Mouse (Mus musculus) lung, postnatal 36 days (tissue): ENCODE measurements at regions not wholly inside any gene's neighbourhood (a gene's known extent, or its start where the extent isn't known, plus 50 kb on each side); places are given as distances from the start of the nearest gene placed in this dataset.

Source experiments
- DNase-seq: peaks from one replicate; pipeline ENCODE4 v3.0.0; 2022; ENCODE audit warnings: mixed read lengths

- DNase-seq = no peak
Measured at GRCm38 (mm10) chr13:70136209-70136608, 334.0 kb downstream of the Med10 start.

GRCm38 (mm10) chr13:70144461-70144860, 342.3 kb downstream of the Med10 start:
- DNase-seq = no peak

GRCm38 (mm10) chr13:70145466-70145865, 343.3 kb downstream of the Med10 start:
- no peak for DNase-seq

DNA sequence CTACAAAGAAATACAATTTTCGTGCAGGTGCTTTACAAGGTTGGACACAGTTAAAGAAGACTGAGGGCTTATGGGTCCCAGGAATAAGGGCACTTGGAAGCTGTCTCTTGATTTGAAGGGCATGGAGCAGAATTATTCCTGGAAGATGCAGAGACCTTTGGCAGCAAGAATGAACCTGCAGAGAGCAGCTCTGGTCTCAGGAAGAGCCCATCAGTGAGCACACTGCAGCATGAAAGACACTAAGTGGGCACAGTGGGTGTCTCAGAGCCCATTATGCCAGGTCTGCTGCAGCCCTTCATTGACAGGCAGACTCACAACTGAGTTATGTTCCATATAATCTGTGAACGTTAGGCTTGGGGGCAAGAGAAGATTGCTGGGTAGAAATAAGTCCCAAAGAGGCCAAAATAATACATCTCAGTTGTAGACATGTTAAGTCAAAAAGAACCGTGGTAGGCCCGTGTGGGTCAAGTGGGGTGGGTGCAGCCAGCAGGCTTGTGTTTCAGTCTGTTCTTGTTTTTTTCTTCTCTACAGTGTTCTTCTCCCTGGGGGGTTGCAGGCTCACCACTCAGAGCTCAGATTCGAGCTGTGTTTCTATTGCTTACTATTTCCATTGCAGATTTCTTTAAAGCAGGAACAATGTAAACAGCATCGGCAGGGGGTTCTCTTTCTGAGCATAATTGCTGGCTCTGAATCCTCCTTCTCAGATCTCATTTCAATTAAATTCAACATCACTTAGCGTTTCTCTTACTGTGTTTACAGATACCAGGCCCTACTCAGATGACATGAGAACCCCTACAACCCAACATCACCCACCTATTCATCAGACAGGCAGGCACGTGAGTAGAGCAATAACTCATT, 347.1 kb downstream of the Med10 start:
- no peak for DNase-seq

- DNase-seq = no peak
Measured at GRCm38 (mm10) chr13:70149899-70150184, 347.6 kb downstream of the Med10 start.

GRCm38 (mm10) chr13:70153062-70153461, 350.9 kb downstream of the Med10 start:
- no peak for DNase-seq

GRCm38 (mm10) chr13:70155596-70155995, 353.4 kb downstream of the Med10 start:
- no peak for DNase-seq

DNA sequence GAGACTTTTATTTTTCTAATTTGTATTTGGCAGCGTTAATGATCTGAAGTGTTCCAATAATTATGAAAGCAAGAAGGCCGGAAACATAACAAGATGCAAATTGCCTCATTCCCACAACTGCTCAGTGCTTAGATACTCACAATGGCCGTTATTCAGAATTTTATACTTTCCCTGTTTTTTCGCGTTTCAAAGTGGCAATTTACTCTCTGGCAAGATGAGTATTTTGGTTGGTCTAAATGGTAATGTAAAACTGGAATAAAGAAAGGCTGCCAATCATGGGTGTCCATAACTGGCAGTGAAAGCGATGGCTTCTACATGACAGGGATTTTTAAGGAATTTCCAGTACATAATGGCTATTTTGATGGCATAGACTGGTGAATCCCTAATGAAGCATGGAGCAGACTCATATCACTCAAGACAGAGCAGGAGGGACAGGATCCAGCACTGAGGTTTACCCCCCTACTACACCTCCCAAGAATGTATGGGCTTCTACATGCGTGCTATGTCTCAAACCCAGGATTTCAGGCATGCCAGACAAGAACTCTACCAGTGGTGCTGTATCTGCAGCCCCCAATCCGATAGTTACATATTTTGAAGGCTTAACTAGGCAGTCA, 354.9 kb downstream of the Med10 start:
- DNase-seq = no peak

DNA sequence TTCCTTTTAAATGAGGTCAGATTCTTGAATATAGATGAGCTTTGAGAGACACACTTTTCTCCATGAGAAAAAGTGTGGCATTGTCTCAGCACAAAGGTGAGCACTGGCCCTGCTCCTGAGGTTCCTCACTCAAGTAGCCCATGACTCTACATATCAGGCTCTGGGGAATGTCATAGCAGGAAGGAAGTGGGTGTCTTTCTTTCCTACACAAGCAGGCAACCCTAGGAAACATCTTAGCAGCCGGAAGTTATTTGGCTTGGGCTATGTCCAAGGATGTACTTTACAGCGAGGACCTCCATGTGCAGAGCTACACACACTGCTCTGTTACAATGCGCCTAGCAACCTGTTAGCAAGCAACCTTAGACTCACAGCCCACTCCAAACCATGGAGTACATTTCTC, 356.9 kb downstream of the Med10 start:
- DNase-seq = no peak

DNA sequence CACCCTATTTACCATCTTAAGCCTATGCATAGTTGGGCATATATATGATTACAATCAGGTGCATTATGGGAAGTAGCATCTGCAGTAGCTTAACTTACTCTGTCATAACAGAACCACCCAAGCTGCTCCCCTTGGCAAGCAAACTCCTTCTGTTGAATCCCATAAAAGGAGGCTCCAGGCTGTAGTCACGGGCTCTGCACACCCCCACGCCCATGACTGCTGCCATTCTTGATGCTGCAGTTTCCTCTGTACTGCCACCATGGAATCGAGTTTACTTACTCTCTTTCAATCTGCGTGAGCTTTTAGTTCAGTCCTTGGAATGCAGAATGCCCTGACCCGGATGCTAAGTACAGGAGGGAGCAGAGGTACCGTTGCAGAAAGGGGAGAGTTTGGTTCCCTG, 357.4 kb downstream of the Med10 start:
- DNase-seq = no peak

DNA sequence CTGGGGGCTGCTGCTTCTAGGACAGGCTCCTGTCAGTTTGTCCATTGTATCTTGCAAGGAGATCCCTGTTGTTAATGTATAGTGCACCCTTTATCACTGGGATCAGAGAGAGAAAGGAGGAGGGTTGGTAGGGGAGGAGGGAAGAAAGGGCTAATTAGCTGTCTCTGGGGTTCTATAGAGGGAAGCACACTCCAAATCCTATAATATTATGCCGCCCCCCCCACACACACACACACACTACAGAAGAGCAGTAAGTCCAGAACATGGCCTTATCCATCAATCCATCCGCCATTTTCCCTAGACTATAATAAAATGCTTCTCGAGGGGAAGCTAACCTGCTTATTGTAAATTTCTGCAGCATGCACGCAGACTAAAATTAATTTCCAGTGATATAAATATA, 359.9 kb downstream of the Med10 start:
- DNase-seq = no peak

DNA sequence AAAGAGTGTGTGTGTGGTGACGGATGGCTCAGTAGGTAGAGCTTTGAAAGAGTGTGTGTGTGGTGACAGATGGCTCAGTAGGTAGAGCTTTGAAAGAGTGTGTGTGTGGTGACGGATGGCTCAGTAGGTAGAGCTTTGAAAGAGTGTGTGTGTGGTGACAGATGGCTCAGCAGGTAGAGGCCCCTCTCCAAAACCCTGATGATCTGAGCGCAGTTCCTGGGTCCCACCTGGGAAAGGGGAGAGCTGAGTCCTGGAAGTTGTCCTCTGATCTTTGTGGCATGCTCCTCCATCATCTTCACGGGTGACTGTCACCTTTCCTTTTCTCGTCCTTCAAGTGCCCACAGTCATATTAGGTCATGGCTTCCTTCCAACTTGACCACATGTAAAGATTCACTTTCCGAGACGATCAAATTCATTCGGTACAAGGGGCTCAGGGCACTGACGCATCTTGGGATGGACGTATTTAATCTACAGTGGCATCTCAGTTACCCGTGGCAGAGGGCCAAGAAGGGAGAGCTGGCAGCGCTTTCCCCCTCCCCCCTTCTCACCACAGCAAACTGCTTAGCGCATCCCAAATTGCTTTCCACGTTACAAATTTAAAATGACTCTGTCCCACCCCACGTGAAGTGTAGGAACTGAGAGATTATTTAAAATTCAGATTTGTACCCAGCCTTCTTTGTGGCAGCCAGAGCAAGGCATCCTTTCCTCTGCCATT, 363.5 kb downstream of the Med10 start:
- no peak for DNase-seq

GRCm38 (mm10) chr13:70167747-70168146, 365.6 kb downstream of the Med10 start:
- no peak for DNase-seq

- DNase-seq = no peak
Measured at GRCm38 (mm10) chr13:70168906-70169305, 366.7 kb downstream of the Med10 start.

DNA sequence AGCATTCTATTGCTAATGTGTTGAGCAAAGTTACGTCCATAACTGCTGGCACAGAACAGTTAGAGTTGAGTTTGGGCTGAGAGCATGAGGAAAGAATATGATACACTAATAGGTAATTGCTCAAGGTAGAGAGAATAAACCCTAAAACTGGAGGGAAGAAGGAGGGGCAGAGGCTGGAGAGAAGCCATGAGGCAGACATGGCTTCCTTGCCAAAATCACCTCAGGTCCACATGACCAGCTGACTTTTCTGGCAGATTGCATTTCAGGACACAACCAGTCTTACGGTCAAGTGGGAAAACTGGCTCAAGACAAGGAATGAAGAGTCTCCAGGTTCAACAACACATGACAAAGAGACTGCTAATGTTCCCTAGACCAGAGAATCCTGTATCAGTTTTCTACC, 374.9 kb downstream of the Med10 start:
- DNase-seq = no peak

GRCm38 (mm10) chr13:70178073-70178491, 375.9 kb downstream of the Med10 start:
- DNase-seq = no peak

DNA sequence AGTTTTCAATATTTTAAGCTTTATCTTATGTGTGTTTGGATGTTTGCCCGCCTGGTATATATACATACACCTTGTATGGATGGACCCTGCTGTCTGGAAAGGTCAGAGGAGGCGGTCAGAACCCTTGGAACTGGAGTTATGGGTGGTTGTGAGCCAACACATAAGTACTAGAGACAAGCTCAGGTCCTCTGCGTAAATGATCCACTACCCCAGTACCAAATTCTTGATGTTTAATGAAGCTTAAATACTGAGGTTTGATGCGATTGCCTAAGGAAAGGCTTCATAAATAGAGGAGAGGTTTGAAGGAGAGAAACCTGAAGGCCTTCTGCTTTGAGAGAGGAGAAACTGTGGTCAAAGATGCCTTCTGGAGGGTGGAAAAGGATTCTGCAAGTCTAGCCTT, 388.8 kb downstream of the Med10 start:
- DNase-seq = no peak

DNA sequence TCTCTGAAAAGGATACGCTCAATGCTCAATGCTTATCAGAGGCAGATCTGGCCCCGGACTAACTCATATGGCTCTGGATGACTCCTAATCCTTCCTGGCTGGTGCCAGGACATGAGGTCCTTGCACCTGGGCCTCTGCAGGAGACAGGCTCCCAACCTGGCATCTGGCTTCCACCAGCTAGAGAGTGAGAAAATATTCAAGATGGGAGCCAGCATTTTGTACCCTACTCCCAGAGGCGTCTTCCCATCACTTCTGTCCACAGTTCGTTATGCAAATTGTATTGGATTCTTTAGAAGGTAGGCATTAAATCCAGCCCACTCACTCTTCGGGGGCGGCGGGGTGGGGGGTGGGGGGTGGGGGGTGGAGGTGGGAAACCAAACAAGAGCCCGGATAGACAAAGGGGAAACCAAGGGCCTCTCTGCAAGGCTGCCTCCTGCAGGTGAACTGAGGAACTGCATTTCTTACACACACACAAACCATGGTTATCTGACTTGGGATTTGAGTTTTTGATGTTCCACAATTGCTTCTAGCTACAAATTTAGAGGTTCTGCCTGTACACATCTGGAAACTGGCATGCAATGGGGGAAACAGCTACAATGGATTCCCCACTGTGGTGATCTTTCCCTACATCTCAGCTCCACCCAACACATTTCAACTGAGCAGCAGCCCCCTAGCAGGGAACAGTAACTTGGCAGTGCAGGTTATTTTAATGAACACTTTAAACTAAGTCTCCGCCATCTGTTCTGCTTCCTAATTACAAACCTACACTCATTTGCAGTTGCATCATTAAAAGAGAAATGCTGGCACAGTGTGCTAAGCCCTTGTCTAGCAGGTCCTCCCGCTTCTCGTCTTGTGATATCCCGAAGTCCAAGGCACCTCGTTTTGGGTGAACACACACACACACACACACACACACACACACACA, 390.2 kb downstream of the Med10 start:
- no peak for DNase-seq

GRCm38 (mm10) chr13:70193270-70193669, 391.1 kb downstream of the Med10 start:
- no peak for DNase-seq

GRCm38 (mm10) chr13:70195854-70196253, 393.7 kb downstream of the Med10 start:
- DNase-seq = no peak

GRCm38 (mm10) chr13:70198638-70199037, 396.4 kb downstream of the Med10 start:
- no peak for DNase-seq

DNA sequence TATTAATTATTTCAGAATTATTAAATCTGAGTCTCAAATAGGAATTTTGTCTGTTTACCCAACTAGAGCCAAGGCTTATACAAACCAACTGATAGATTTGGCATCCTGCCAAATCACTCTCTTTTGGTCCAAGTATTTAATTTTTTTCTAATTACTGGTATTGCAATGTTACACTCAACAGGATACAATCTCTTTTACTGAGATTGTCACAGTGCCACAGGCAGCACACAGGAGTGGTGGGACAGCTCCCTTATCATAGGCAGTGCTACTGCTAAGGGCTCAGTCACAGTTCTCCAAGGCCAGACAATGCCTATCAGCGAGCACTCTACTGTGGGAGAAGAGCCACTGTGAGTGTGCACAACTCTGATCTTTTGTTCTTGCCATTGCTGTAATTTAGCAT, 396.9 kb downstream of the Med10 start:
- peak; percentile 3 for DNase-seq

DNA sequence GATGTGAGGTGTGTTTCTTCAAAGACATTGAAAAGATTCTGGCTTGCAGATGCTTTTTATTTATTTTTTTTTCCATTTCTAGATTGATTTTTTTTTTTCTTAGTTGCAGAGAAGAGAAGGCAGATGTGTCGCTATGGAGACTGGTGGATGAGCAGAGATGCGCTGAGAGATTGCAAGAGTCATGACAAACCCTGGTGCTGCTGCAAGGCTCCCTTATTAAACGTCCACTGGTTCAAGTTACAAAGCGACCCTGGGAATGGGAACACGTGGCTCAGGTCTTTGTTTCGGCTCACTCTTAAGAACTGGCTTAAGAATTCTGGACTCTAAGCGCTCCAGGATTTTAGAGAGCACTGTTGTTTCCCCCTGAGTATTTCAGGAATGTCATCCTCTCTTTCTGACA, 403.1 kb downstream of the Med10 start:
- no peak for DNase-seq
